Mouse (Mus musculus) kidney, adult 2 months (tissue): ENCODE data around the gene Dvl2.

Source experiments
- CTCF ChIP-seq: fragments of 200-500 bp; conservative IDR thresholded peaks from 2 replicates; pipeline ENCODE4 v1.5.1; 2011; ENCODE audit warnings: low read depth, mild to moderate bottlenecking, control low read depth, low read length, moderate library complexity, mixed read lengths; ENCODE audit not compliant: insufficient read depth, insufficient read length
- POLR2A ChIP-seq: fragments of 200-500 bp; IDR thresholded peaks from one replicate; pipeline ENCODE4 v1.6.1; 2011; ENCODE audit warnings: low read depth, low read length, control low read depth

DNA sequence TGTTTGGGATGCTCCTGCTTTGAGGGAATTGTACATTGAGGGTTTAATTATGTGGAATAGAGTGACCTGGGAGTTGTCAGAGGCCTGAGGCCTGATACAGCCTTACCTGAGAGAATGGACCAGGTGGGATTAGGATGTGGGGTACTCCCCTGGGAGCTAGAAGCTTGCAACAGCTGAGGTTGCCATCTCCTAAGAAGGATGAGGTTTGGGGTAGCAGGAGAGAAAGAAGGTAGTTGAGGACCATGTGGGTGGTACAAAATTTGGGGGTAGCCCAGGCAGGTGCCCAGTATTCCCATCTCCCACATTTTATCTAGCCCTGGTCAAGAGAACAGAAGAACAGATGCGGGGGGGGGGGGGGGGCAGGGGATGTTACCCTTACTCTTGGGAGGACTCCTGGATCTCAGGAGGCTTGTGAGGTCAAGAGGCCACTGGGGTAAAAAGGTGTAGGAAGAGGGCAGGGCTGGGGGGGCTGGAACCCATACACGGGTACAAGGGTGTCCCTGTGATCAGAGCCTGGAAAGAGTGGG, 19.2 kb downstream of the Dvl2 start:
- TF ChIP-seq CTCF = no peak
- TF ChIP-seq POLR2A = no peak
